Mouse (Mus musculus): Measurements from ENCODE around the gene Zfp110.
"Not testable (repeated sequence)": the region's sequence is repeated elsewhere in the genome, so short reads cannot be mapped to it uniquely, and the experiment has no call there.

Zfp110 gene

GRCm38 (mm10) chr7:12834162-12835120 lies at the start of gene Zfp110:
TSS of gene Zfp110 (plus strand) at chr7:12834761.
- DNase-seq (ENCODE audit: low read depth, low spot score) = peak; percentile 74

GRCm38 (mm10) chr7:12787333-12787732 lies 47.2 kb upstream of the Zfp110 start:
- no peak for DNase-seq (ENCODE audit: low read depth, low spot score)

- no peak for DNase-seq (ENCODE audit: low read depth, low spot score)
Measured at GRCm38 (mm10) chr7:12788025-12788424, 46.5 kb upstream of the Zfp110 start.

- DNase-seq (ENCODE audit: low read depth, low spot score) = not testable (repeated sequence)
Measured at GRCm38 (mm10) chr7:12792624-12793023, 41.9 kb upstream of the Zfp110 start.

GRCm38 (mm10) chr7:12797971-12798370 lies 36.6 kb upstream of the Zfp110 start:
- DNase-seq (ENCODE audit: low read depth, low spot score) = no peak

- no peak for DNase-seq (ENCODE audit: low read depth, low spot score)
Measured at GRCm38 (mm10) chr7:12799554-12799953, 35.0 kb upstream of the Zfp110 start.

- DNase-seq (ENCODE audit: low read depth, low spot score) = no peak
Measured at GRCm38 (mm10) chr7:12802866-12803726, 31.5 kb upstream of the Zfp110 start, which contains the start of gene Zscan18. TSS of gene Zscan18 (minus strand) at chr7:12803635.

- no peak for DNase-seq (ENCODE audit: low read depth, low spot score)
Measured at GRCm38 (mm10) chr7:12803727-12804071, 30.9 kb upstream of the Zfp110 start.

GRCm38 (mm10) chr7:12815566-12815965 lies 19.0 kb upstream of the Zfp110 start:
- no peak for DNase-seq (ENCODE audit: low read depth, low spot score)

GRCm38 (mm10) chr7:12818521-12819295 lies 15.9 kb upstream of the Zfp110 start, which contains the start of gene Zfp329:
TSS of gene Zfp329 (minus strand) at chr7:12818858.
- DNase-seq (ENCODE audit: low read depth, low spot score) = peak; percentile 78

GRCm38 (mm10) chr7:12835193-12835671 lies 671 bp downstream of the Zfp110 start:
- no peak for DNase-seq (ENCODE audit: low read depth, low spot score)

- DNase-seq (ENCODE audit: low read depth, low spot score) = no peak
Measured at GRCm38 (mm10) chr7:12835779-12836178, 1.2 kb downstream of the Zfp110 start.

- no peak for DNase-seq (ENCODE audit: low read depth, low spot score)
Measured at GRCm38 (mm10) chr7:12874301-12874700, 39.7 kb downstream of the Zfp110 start.

- DNase-seq (ENCODE audit: low read depth, low spot score) = no peak
Measured at GRCm38 (mm10) chr7:12880036-12880435, 45.5 kb downstream of the Zfp110 start.

GRCm38 (mm10) chr7:12880497-12880896 lies 45.9 kb downstream of the Zfp110 start:
- DNase-seq (ENCODE audit: low read depth, low spot score) = not testable (repeated sequence)

- DNase-seq (ENCODE audit: low read depth, low spot score) = peak; percentile 89
Measured at GRCm38 (mm10) chr7:12880911-12881660, 46.5 kb downstream of the Zfp110 start, which contains the start of gene Zfp128. TSS of gene Zfp128 (plus strand) at chr7:12881177.

GRCm38 (mm10) chr7:12886563-12887266 lies 52.2 kb downstream of the Zfp110 start:
- no peak for DNase-seq (ENCODE audit: low read depth, low spot score)

- no peak for DNase-seq (ENCODE audit: low read depth, low spot score)
Measured at GRCm38 (mm10) chr7:12887585-12887984, 53.0 kb downstream of the Zfp110 start.

- DNase-seq (ENCODE audit: low read depth, low spot score) = no peak
Measured at GRCm38 (mm10) chr7:12890928-12891327, 56.4 kb downstream of the Zfp110 start.

- no peak for DNase-seq (ENCODE audit: low read depth, low spot score)
Measured at GRCm38 (mm10) chr7:12891334-12891733, 56.8 kb downstream of the Zfp110 start.
